Mouse (Mus musculus) thymus, postnatal 10 days (tissue): ENCODE measurements around the gene Dpp6.

Experiments
- DNase-seq, 2 experiments: peaks; one replicate each; pipeline ENCODE4 v3.0.0; 2021; ENCODE audit warnings: low spot score in 2 of 2

Gene Dpp6

GRCm38 (mm10) chr5:27200581-27201341 lies 383.8 kb downstream of the Dpp6 start:
- no peak for DNase-seq

- no peak for DNase-seq
Observed at GRCm38 (mm10) chr5:27203131-27203530, 386.1 kb downstream of the Dpp6 start.

- DNase-seq: no peak
Observed at GRCm38 (mm10) chr5:27204721-27205120, 387.7 kb downstream of the Dpp6 start.

- DNase-seq: no peak
Observed at GRCm38 (mm10) chr5:27205754-27206153, 388.8 kb downstream of the Dpp6 start.

GRCm38 (mm10) chr5:27206213-27206612 lies 389.2 kb downstream of the Dpp6 start:
- no peak for DNase-seq

- DNase-seq: no peak
Observed at GRCm38 (mm10) chr5:27220116-27220515, 403.1 kb downstream of the Dpp6 start.

GRCm38 (mm10) chr5:27242078-27242477 lies 425.1 kb downstream of the Dpp6 start:
- DNase-seq: no peak

- no peak for DNase-seq
Observed at GRCm38 (mm10) chr5:27243226-27243625, 426.2 kb downstream of the Dpp6 start.

- DNase-seq: no peak
Observed at GRCm38 (mm10) chr5:27247793-27248192, 430.8 kb downstream of the Dpp6 start.

GRCm38 (mm10) chr5:27248685-27249084 lies 431.7 kb downstream of the Dpp6 start:
- DNase-seq: no peak

- DNase-seq: no peak
Observed at GRCm38 (mm10) chr5:27249951-27250350, 432.9 kb downstream of the Dpp6 start.

GRCm38 (mm10) chr5:27250906-27251305 lies 433.9 kb downstream of the Dpp6 start:
- DNase-seq: no peak

GRCm38 (mm10) chr5:27251361-27251760 lies 434.4 kb downstream of the Dpp6 start:
- DNase-seq: no peak

- no peak for DNase-seq
Observed at GRCm38 (mm10) chr5:27255247-27255646, 438.2 kb downstream of the Dpp6 start.

GRCm38 (mm10) chr5:27258636-27259035 lies 441.6 kb downstream of the Dpp6 start:
- no peak for DNase-seq

GRCm38 (mm10) chr5:27261746-27262727 lies 445.0 kb downstream of the Dpp6 start:
- no peak for DNase-seq

- no peak for DNase-seq
Observed at GRCm38 (mm10) chr5:27262751-27263150, 445.7 kb downstream of the Dpp6 start.

- DNase-seq: no peak
Observed at GRCm38 (mm10) chr5:27265281-27265680, 448.3 kb downstream of the Dpp6 start.

- DNase-seq: no peak
Observed at GRCm38 (mm10) chr5:27271336-27271735, 454.3 kb downstream of the Dpp6 start.

- no peak for DNase-seq
Observed at GRCm38 (mm10) chr5:27274781-27275395, 457.9 kb downstream of the Dpp6 start.

- no peak for DNase-seq
Observed at GRCm38 (mm10) chr5:27275871-27276270, 458.9 kb downstream of the Dpp6 start.

GRCm38 (mm10) chr5:27278120-27278645 lies 461.2 kb downstream of the Dpp6 start:
- DNase-seq: no peak
